Mouse (Mus musculus) midbrain, embryonic 12.5 days (tissue): ENCODE measurements around the gene Slc22a23. TPM values are rescaled to one million over a fixed set of nuclear protein-coding genes. Genes with fewer than 3 reads are reported as not detected.

Source experiments
- ATAC-seq: fragments of 200-750 bp; cut with Nextera tagmentation; 2 replicates; pipeline ENCODE4 v1.8.0; 2017; ENCODE audit warnings: low read depth, moderate TSS enrichment, moderate library complexity; ENCODE audit not compliant: low FRiP score
- H3K27ac ChIP-seq: fragments of 300-500 bp; sonication (generic); replicated peaks from 2 replicates; pipeline ENCODE4 v1.5.1; 2016; ENCODE audit warnings: mild to moderate bottlenecking
- H3K27me3 ChIP-seq: fragments of 300-500 bp; sonication (generic); 2 replicates; pipeline ENCODE4 v1.6.1; 2016; ENCODE audit warnings: mild to moderate bottlenecking
- H3K36me3 ChIP-seq: fragments of 300-500 bp; sonication (generic); 2 replicates; pipeline ENCODE4 v1.6.1; 2016
- H3K4me1 ChIP-seq: fragments of 300-500 bp; sonication (generic); 2 replicates; pipeline ENCODE4 v1.6.1; 2016
- H3K4me2 ChIP-seq: fragments of 300-500 bp; sonication (generic); replicated peaks from 2 replicates; pipeline ENCODE4 v1.6.1; 2016; ENCODE audit warnings: mild to moderate bottlenecking, moderate library complexity
- H3K4me3 ChIP-seq: fragments of 300-500 bp; sonication (generic); 2 replicates; pipeline ENCODE4 v1.5.1; 2016; ENCODE audit warnings: mild to moderate bottlenecking
- H3K9ac ChIP-seq: fragments of 300-500 bp; sonication (generic); replicated peaks from 2 replicates; pipeline ENCODE4 v1.6.1; 2016; ENCODE audit warnings: mild to moderate bottlenecking, moderate library complexity
- H3K9me3 ChIP-seq: fragments of 300-500 bp; sonication (generic); 2 replicates; pipeline ENCODE4 v1.6.1; 2016; ENCODE audit warnings: mild to moderate bottlenecking
- WGBS: fragments of 180-500 bp; shearing (Covaris S2); methylation state at CpG from one replicate; pipeline ENCODE4 v1.1.7; 2016; 5-methylcytosine and 5-hydroxymethylcytosine counted together
- polyA plus RNA-seq: library from polyadenylated mRNA; unstranded; fragments of >200 nt; fragmentation: Nextera tagmentation; extraction: Ambion mirVana; gene quantifications from 2 replicates; pipeline ENCODE4 v1.2.1, GENCODE M21; 2016

Gene Slc22a23
- polyA plus RNA-seq, 1 experiment from 2014 or later: 24.3 TPM

GRCm38 (mm10) chr13:34214855-34215254, 130.1 kb downstream of the Slc22a23 start:
- Histone ChIP-seq H3K9me3 (no peaks in the 10 kb centered on the region), H3K4me3 (no peak overlapping the region), H3K27me3 (no peaks in the 10 kb centered on the region), H3K9ac (no peak overlapping the region), H3K27ac (no peak overlapping the region), H3K4me2 (no peak overlapping the region), H3K4me1 (no peaks in the 10 kb centered on the region), H3K36me3 (peaks cover 31% of the 10 kb centered on the region; the same call in 1 of the 2 replicates)
- ATAC-seq: no peak
- 93% methylated on average over 3 of the region's 3 CpGs for WGBS

- no peak overlapping the region for H3K27ac ChIP-seq
- 82% methylated on average over 10 of the region's 10 CpGs for WGBS
- no peak for ATAC-seq
Observed at GRCm38 (mm10) chr13:34212735-34213212, 132.2 kb downstream of the Slc22a23 start.

GRCm38 (mm10) chr13:34211261-34211775, 133.7 kb downstream of the Slc22a23 start:
- H3K4me3 ChIP-seq: no peak overlapping the region
- peaks cover 17% of the 10 kb centered on the region; the same call in 1 of the 2 replicates for H3K36me3 ChIP-seq
- H3K27me3 ChIP-seq: no peaks in the 10 kb centered on the region
- H3K4me2 ChIP-seq: no peak overlapping the region
- no peak overlapping the region for H3K27ac ChIP-seq
- H3K9ac ChIP-seq: no peak overlapping the region
- no peak for ATAC-seq
- no peaks in the 10 kb centered on the region for H3K4me1 ChIP-seq
- 74% methylated on average over 4 of the region's 4 CpGs for WGBS
- no peaks in the 10 kb centered on the region for H3K9me3 ChIP-seq

More at GRCm38 (mm10) chr13:34212735-34213212, 132.2 kb downstream of the Slc22a23 start:
- H3K4me2 ChIP-seq: no peak overlapping the region
- H3K9ac ChIP-seq: no peak overlapping the region
- no peak overlapping the region for H3K4me3 ChIP-seq
- no peaks in the 10 kb centered on the region for H3K27me3 ChIP-seq
- no peaks in the 10 kb centered on the region for H3K9me3 ChIP-seq
- H3K4me1 ChIP-seq: no peaks in the 10 kb centered on the region
- peaks cover 17% of the 10 kb centered on the region; the same call in 1 of the 2 replicates for H3K36me3 ChIP-seq

GRCm38 (mm10) chr13:34207714-34208470, 137.1 kb downstream of the Slc22a23 start:
- WGBS: 77% methylated on average over 6 of the region's 6 CpGs
- no peak overlapping the region for H3K4me3 ChIP-seq
- no peak overlapping the region for H3K4me2 ChIP-seq
- no peaks in the 10 kb centered on the region for H3K9me3 ChIP-seq
- no peak overlapping the region for H3K27ac ChIP-seq
- peaks cover 33% of the 10 kb centered on the region for H3K36me3 ChIP-seq
- no peaks in the 10 kb centered on the region for H3K27me3 ChIP-seq
- ATAC-seq: no peak
- no peak overlapping the region for H3K9ac ChIP-seq
- no peaks in the 10 kb centered on the region for H3K4me1 ChIP-seq

GRCm38 (mm10) chr13:34205216-34205615, 139.8 kb downstream of the Slc22a23 start:
- Histone ChIP-seq H3K36me3 (peaks cover 41% of the 10 kb centered on the region), H3K4me2 (no peak overlapping the region), H3K27me3 (no peaks in the 10 kb centered on the region), H3K27ac (no peak overlapping the region), H3K9me3 (no peaks in the 10 kb centered on the region), H3K4me3 (no peak overlapping the region), H3K9ac (no peak overlapping the region), H3K4me1 (no peaks in the 10 kb centered on the region)
- no peak for ATAC-seq
- 93% methylated on average over 3 of the region's 3 CpGs for WGBS

GRCm38 (mm10) chr13:34195676-34196075, 149.3 kb downstream of the Slc22a23 start:
- no peak overlapping the region for H3K4me3 ChIP-seq
- H3K9ac ChIP-seq: no peak overlapping the region
- peaks cover 16% of the 10 kb centered on the region for H3K4me1 ChIP-seq
- peaks cover 61% of the 10 kb centered on the region for H3K36me3 ChIP-seq
- no peak overlapping the region for H3K4me2 ChIP-seq
- ATAC-seq: no peak
- WGBS: 96% methylated on average over 1 of the region's 1 CpGs
- H3K27me3 ChIP-seq: no peaks in the 10 kb centered on the region
- H3K9me3 ChIP-seq: no peaks in the 10 kb centered on the region
- no peak overlapping the region for H3K27ac ChIP-seq

- H3K9ac ChIP-seq: 0 out of 2 replicates have a peak overlapping the region, but pooled peaks have one; percentile 28
- H3K4me1 ChIP-seq: peaks cover 16% of the 10 kb centered on the region
- ATAC-seq: peak; percentile 62; the same call in 1 of the 2 replicates
- no peaks in the 10 kb centered on the region for H3K27me3 ChIP-seq
- H3K27ac ChIP-seq: peak overlapping the region; percentile 72
- H3K4me2 ChIP-seq: no peak overlapping the region
- no peak overlapping the region for H3K4me3 ChIP-seq
- H3K36me3 ChIP-seq: peaks cover 71% of the 10 kb centered on the region
- H3K9me3 ChIP-seq: no peaks in the 10 kb centered on the region
- WGBS: 45% methylated on average over 8 of the region's 8 CpGs
Observed at GRCm38 (mm10) chr13:34193384-34193783, 151.6 kb downstream of the Slc22a23 start.

GRCm38 (mm10) chr13:34192414-34193191, 152.4 kb downstream of the Slc22a23 start:
- Histone ChIP-seq H3K4me3 (no peak overlapping the region), H3K27me3 (no peaks in the 10 kb centered on the region), H3K36me3 (peaks cover 67% of the 10 kb centered on the region), H3K9ac (0 out of 2 replicates have a peak overlapping the region, but pooled peaks have one; percentile 28), H3K9me3 (no peaks in the 10 kb centered on the region), H3K27ac (peak overlapping the region; percentile 72), H3K4me2 (no peak overlapping the region), H3K4me1 (peaks cover 17% of the 10 kb centered on the region)
- WGBS: 70% methylated on average over 8 of the region's 8 CpGs
- 0 out of 2 replicates have a peak, but pooled peaks have one; percentile 42 for ATAC-seq

GRCm38 (mm10) chr13:34187571-34187970, 157.4 kb downstream of the Slc22a23 start:
- Histone ChIP-seq H3K4me1 (peaks cover 3% of the 10 kb centered on the region; the same call in 1 of the 2 replicates), H3K36me3 (peaks cover 60% of the 10 kb centered on the region), H3K27ac (no peak overlapping the region), H3K9ac (no peak overlapping the region), H3K4me2 (no peak overlapping the region), H3K27me3 (no peaks in the 10 kb centered on the region), H3K4me3 (no peak overlapping the region), H3K9me3 (no peaks in the 10 kb centered on the region)
- WGBS: 21% methylated on average over 5 of the region's 5 CpGs
- ATAC-seq: peak; percentile 82

GRCm38 (mm10) chr13:34185371-34185770, 159.6 kb downstream of the Slc22a23 start:
- no peak overlapping the region for H3K9ac ChIP-seq
- no peaks in the 10 kb centered on the region for H3K27me3 ChIP-seq
- H3K9me3 ChIP-seq: no peaks in the 10 kb centered on the region
- no peak for ATAC-seq
- no peak overlapping the region for H3K27ac ChIP-seq
- no peak overlapping the region for H3K4me2 ChIP-seq
- H3K4me3 ChIP-seq: no peak overlapping the region
- H3K36me3 ChIP-seq: peaks cover 62% of the 10 kb centered on the region
- H3K4me1 ChIP-seq: 0 out of 2 replicates have a peak, but pooled peaks cover 2% of the 10 kb centered on the region
- WGBS: 90% methylated on average over 2 of the region's 2 CpGs

GRCm38 (mm10) chr13:34181624-34182023, 163.4 kb downstream of the Slc22a23 start:
- Histone ChIP-seq H3K36me3 (peaks cover 67% of the 10 kb centered on the region), H3K9me3 (no peaks in the 10 kb centered on the region), H3K4me3 (no peak overlapping the region), H3K27ac (no peak overlapping the region), H3K9ac (no peak overlapping the region), H3K4me1 (no peaks in the 10 kb centered on the region), H3K4me2 (no peak overlapping the region), H3K27me3 (no peaks in the 10 kb centered on the region)
- no peak for ATAC-seq
- 81% methylated on average over 5 of the region's 5 CpGs for WGBS

- Histone ChIP-seq H3K4me3 (no peak overlapping the region), H3K27me3 (no peaks in the 10 kb centered on the region), H3K27ac (no peak overlapping the region), H3K9ac (no peak overlapping the region), H3K4me2 (no peak overlapping the region), H3K4me1 (no peaks in the 10 kb centered on the region), H3K9me3 (no peaks in the 10 kb centered on the region), H3K36me3 (peaks cover 8% of the 10 kb centered on the region)
- 94% methylated on average over 6 of the region's 6 CpGs for WGBS
- ATAC-seq: no peak
Observed at GRCm38 (mm10) chr13:34174025-34174424, 171.0 kb downstream of the Slc22a23 start.
